Mouse (Mus musculus): ENCODE measurements around the gene 6430548M08Rik. TPM values are rescaled to one million over a fixed set of nuclear protein-coding genes. Genes with fewer than 3 reads are reported as not detected.

The 6430548M08Rik gene
- polyA plus RNA-seq (2015; fragmentation: Nextera tagmentation; extraction: Ambion mirVana) = 3.3 and 3.4 TPM in 2 replicates

DNA sequence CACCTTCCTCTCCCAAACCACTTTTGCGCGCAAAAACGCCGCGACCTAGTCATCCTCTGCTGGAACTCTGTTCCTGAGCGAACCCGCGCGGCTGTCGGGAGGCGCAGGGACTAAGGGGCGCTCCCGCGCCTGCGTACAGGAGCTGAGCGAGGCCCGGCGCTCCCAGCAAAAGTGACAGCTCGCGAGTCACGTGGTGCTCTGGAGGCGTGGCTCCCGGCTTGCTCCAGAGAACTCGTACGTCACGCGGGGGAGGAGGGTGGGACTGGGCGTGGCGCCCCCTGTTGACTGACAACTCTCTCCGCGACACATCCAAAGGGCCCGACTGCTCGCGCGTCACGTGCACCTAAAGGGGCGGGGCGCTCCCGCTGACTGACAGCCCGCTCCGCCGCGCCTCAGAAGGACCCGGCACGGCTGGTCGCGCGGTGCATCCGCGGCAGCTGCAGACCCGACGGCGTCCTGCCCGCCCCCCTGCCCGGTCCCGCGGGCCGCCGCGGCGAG is at the start of gene 6430548M08Rik:
Gene 6430548M08Rik (plus strand): TSS at position 395 of the 498 bp plus-strand sequence.
- 1% methylated on average over 61 of the region's 61 CpGs for WGBS
- Histone ChIP-seq H3K27me3 (peaks cover 58% of the 10 kb centered on the region), H3K4me2 (replicated peaks) (peak within 1 kb of the TSS; percentile 96), H3K27ac (peak within 1 kb of the TSS; percentile 39; the same call in 1 of the 2 replicates), H3K4me1 (peaks cover 15% of the 10 kb centered on the region), H3K9ac (peak within 1 kb of the TSS; percentile 72), H3K9me3 (no peaks in the 10 kb centered on the region), H3K4me3 (peak within 1 kb of the TSS; percentile 69), H3K36me3 (no peaks in the 10 kb centered on the region)
- peak; percentile 96 for ATAC-seq (ENCODE audit: low FRiP score, low read depth)

DNA sequence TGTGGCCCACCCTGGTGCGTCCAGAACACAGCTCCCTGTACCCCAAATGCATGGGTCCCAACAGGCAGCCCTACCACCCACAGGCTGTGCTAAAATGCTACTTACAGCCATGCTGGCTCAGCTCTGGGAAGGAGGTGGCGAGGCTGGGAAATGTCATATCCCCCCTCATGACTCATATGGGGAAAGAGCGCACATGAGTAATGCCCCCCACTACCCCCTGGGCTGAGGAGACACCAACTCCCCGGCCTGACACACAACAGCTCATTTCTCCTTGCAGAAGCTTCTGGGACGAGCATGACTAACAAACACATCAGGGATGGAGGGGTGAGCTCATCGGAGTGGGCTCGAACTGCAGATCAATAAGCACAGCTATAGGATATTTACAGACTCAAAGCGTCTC is 48.3 kb upstream of the 6430548M08Rik start:
- H3K9ac ChIP-seq = no peak overlapping the region
- H3K4me1 ChIP-seq = peaks cover 10% of the 10 kb centered on the region
- H3K4me3 ChIP-seq = no peak overlapping the region
- H3K4me2 ChIP-seq (replicated peaks) = no peak overlapping the region
- no peak for ATAC-seq (ENCODE audit: low FRiP score, low read depth)
- no peak overlapping the region for H3K27ac ChIP-seq
- WGBS = 90% methylated on average over 8 of the region's 8 CpGs
- H3K9me3 ChIP-seq = no peaks in the 10 kb centered on the region
- no peaks in the 10 kb centered on the region for H3K27me3 ChIP-seq
- H3K36me3 ChIP-seq = no peaks in the 10 kb centered on the region

- H3K36me3 ChIP-seq = no peaks in the 10 kb centered on the region
- H3K27ac ChIP-seq = no peak overlapping the region
- H3K4me3 ChIP-seq = no peak overlapping the region
- H3K9me3 ChIP-seq = no peaks in the 10 kb centered on the region
- no peak overlapping the region for H3K4me2 ChIP-seq (replicated peaks)
- H3K27me3 ChIP-seq = no peaks in the 10 kb centered on the region
- no peak overlapping the region for H3K9ac ChIP-seq
- H3K4me1 ChIP-seq = peaks cover 10% of the 10 kb centered on the region
- 85% methylated on average over 4 of the region's 4 CpGs for WGBS
- ATAC-seq (ENCODE audit: low FRiP score, low read depth) = no peak
Observed at GRCm38 (mm10) chr8:120066226-120066625, 47.7 kb upstream of the 6430548M08Rik start.

DNA sequence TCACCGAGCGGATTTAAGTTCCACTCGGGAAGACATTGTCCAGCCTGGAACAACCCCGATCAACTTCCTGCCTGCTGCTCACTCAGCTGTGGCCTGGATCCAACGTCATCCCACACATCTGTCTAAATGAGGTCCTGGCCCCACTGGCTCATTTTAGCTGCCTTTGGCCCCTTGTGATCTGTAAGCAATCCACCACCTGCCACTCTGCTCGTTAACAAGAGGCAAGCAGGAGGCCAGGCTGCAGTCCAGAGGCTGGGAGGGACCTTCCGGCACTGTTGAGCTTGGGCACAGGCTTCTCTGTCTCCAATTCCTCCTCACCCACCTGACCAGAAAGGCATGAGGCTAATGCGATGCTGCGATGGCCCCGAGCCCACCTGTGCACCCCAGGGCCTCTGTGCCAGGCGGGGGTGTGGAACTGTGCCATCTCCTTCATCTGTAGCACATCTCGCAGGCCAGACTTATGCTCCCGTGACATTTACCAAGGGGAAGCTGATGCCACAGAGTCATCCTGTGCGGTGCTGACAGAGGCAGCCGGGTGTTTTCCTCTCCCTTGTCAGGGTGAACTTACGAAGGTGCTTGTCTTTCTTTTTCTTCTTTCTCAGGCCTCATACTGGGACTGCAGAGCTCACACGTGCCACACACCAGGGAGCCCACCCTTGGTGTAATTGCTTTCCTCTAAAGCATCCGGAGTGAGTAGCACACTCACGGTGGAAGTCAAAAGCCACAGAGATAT is 45.9 kb upstream of the 6430548M08Rik start:
- WGBS = 38% methylated on average over 19 of the region's 19 CpGs
- no peaks in the 10 kb centered on the region for H3K9me3 ChIP-seq
- no peak overlapping the region for H3K9ac ChIP-seq
- H3K4me1 ChIP-seq = peaks cover 18% of the 10 kb centered on the region
- no peaks in the 10 kb centered on the region for H3K27me3 ChIP-seq
- no peaks in the 10 kb centered on the region for H3K36me3 ChIP-seq
- no peak overlapping the region for H3K4me3 ChIP-seq
- no peak overlapping the region for H3K27ac ChIP-seq
- no peak overlapping the region for H3K4me2 ChIP-seq (replicated peaks)
- 0 out of 2 replicates have a peak, but pooled peaks have one; percentile 57 for ATAC-seq (ENCODE audit: low FRiP score, low read depth)

- Histone ChIP-seq H3K9me3 (no peaks in the 10 kb centered on the region), H3K27me3 (no peaks in the 10 kb centered on the region), H3K9ac (no peak overlapping the region), H3K27ac (no peak overlapping the region), H3K4me2 (replicated peaks) (no peak overlapping the region), H3K4me3 (no peak overlapping the region), H3K36me3 (no peaks in the 10 kb centered on the region), H3K4me1 (peaks cover 22% of the 10 kb centered on the region)
- peak; percentile 73 for ATAC-seq (ENCODE audit: low FRiP score, low read depth)
- 29% methylated on average over 4 of the region's 4 CpGs for WGBS
Observed at GRCm38 (mm10) chr8:120071684-120072083, 42.3 kb upstream of the 6430548M08Rik start.

- Histone ChIP-seq H3K4me3 (no peak overlapping the region), H3K4me2 (replicated peaks) (no peak overlapping the region), H3K27me3 (no peaks in the 10 kb centered on the region), H3K27ac (no peak overlapping the region), H3K4me1 (peaks cover 22% of the 10 kb centered on the region), H3K36me3 (no peaks in the 10 kb centered on the region), H3K9me3 (no peaks in the 10 kb centered on the region), H3K9ac (no peak overlapping the region)
- WGBS = 82% methylated on average over 9 of the region's 9 CpGs
- ATAC-seq (ENCODE audit: low FRiP score, low read depth) = no peak
Observed at GRCm38 (mm10) chr8:120072259-120072658, 41.7 kb upstream of the 6430548M08Rik start.

- WGBS = 72% methylated on average over 8 of the region's 8 CpGs
- Histone ChIP-seq H3K9ac (0 out of 2 replicates have a peak overlapping the region, but pooled peaks have one; percentile 36), H3K4me3 (no peak overlapping the region), H3K27ac (peak overlapping the region; percentile 22; the same call in 1 of the 2 replicates), H3K4me2 (replicated peaks) (no peak overlapping the region), H3K27me3 (no peaks in the 10 kb centered on the region), H3K9me3 (no peaks in the 10 kb centered on the region), H3K36me3 (no peaks in the 10 kb centered on the region), H3K4me1 (peaks cover 20% of the 10 kb centered on the region)
- ATAC-seq (ENCODE audit: low FRiP score, low read depth) = no peak
Observed at GRCm38 (mm10) chr8:120072827-120073226, 41.1 kb upstream of the 6430548M08Rik start.

DNA sequence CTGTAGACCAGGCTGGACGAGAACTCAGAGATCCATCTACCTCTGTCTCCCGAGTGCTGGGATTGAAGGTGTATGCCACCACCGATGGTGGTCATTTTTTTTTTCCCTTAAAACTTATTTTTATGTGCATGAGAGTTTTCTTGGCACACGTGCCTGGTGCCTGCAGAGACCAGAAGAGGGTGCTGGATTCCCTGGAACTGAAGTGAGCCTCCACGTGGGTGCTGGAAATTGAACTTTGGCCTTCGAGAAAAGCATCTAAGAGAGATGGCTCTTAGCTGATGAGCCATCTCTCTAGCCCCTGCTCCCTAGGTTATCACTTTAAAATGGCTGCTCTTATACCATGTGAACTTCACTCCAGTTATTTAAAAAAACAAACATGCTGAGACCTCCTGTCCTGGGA is 39.4 kb upstream of the 6430548M08Rik start:
- WGBS = 67% methylated on average over 6 of the region's 6 CpGs
- no peaks in the 10 kb centered on the region for H3K36me3 ChIP-seq
- H3K27me3 ChIP-seq = no peaks in the 10 kb centered on the region
- peaks cover 12% of the 10 kb centered on the region; the same call in 1 of the 2 replicates for H3K4me1 ChIP-seq
- no peaks in the 10 kb centered on the region for H3K9me3 ChIP-seq
- H3K27ac ChIP-seq = no peak overlapping the region
- no peak overlapping the region for H3K9ac ChIP-seq
- ATAC-seq (ENCODE audit: low FRiP score, low read depth) = no peak
- no peak overlapping the region for H3K4me3 ChIP-seq
- H3K4me2 ChIP-seq (replicated peaks) = no peak overlapping the region

- no peak for ATAC-seq (ENCODE audit: low FRiP score, low read depth)
- 68% methylated on average over 6 of the region's 6 CpGs for WGBS
- Histone ChIP-seq H3K36me3 (no peaks in the 10 kb centered on the region), H3K4me1 (peaks cover 12% of the 10 kb centered on the region; the same call in 1 of the 2 replicates), H3K9ac (no peak overlapping the region), H3K27me3 (no peaks in the 10 kb centered on the region), H3K4me3 (no peak overlapping the region), H3K27ac (no peak overlapping the region), H3K4me2 (replicated peaks) (no peak overlapping the region), H3K9me3 (no peaks in the 10 kb centered on the region)
Observed at GRCm38 (mm10) chr8:120075347-120075746, 38.6 kb upstream of the 6430548M08Rik start.

GRCm38 (mm10) chr8:120078080-120078479 is 35.9 kb upstream of the 6430548M08Rik start:
- no peak overlapping the region for H3K4me2 ChIP-seq (replicated peaks)
- H3K9me3 ChIP-seq = no peaks in the 10 kb centered on the region
- peaks cover 4% of the 10 kb centered on the region; the same call in 1 of the 2 replicates for H3K4me1 ChIP-seq
- ATAC-seq (ENCODE audit: low FRiP score, low read depth) = no peak
- WGBS = 15% methylated on average over 10 of the region's 10 CpGs
- H3K27ac ChIP-seq = no peak overlapping the region
- H3K27me3 ChIP-seq = no peaks in the 10 kb centered on the region
- H3K9ac ChIP-seq = no peak overlapping the region
- no peak overlapping the region for H3K4me3 ChIP-seq
- peaks cover 26% of the 10 kb centered on the region for H3K36me3 ChIP-seq

DNA sequence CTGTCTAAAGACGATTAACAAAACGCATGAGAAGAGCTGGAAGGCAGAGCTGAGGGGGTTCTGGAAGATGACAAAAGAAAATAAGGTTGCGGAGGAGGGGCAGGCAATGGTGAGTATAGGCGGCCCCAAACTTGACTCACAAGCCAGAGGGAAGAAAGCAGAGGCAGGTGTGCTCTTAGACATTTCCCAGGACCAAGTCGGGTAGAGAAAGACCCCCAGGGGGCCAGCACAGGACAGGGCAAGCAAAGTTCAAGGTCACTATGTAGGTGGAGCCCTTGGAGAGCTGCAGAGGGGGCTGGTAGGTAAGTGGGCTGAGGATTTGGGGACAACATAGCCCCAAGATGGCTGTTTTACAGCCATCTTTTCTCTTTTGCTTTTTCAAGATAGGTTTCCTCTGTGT is 34.6 kb upstream of the 6430548M08Rik start:
- Histone ChIP-seq H3K4me1 (no peaks in the 10 kb centered on the region), H3K4me3 (no peak overlapping the region), H3K27ac (no peak overlapping the region), H3K27me3 (no peaks in the 10 kb centered on the region), H3K9ac (no peak overlapping the region), H3K9me3 (no peaks in the 10 kb centered on the region), H3K36me3 (peaks cover 35% of the 10 kb centered on the region), H3K4me2 (replicated peaks) (no peak overlapping the region)
- no peak for ATAC-seq (ENCODE audit: low FRiP score, low read depth)
- 57% methylated on average over 5 of the region's 5 CpGs for WGBS

- Histone ChIP-seq H3K27me3 (no peaks in the 10 kb centered on the region), H3K9me3 (no peaks in the 10 kb centered on the region), H3K9ac (no peak overlapping the region), H3K4me1 (no peaks in the 10 kb centered on the region), H3K36me3 (peaks cover 72% of the 10 kb centered on the region), H3K4me2 (replicated peaks) (no peak overlapping the region), H3K27ac (no peak overlapping the region), H3K4me3 (no peak overlapping the region)
- no peak for ATAC-seq (ENCODE audit: low FRiP score, low read depth)
- WGBS = 97% methylated on average over 8 of the region's 8 CpGs
Observed at GRCm38 (mm10) chr8:120083261-120083660, 30.7 kb upstream of the 6430548M08Rik start.

Data from limb, embryonic 13.5 days (tissue).